Mouse (Mus musculus): ENCODE results near the gene Kcnk6. TPM values are rescaled to one million over a fixed set of nuclear protein-coding genes. Genes with fewer than 3 reads are reported as not detected.

The Kcnk6 gene
- polyA plus RNA-seq, 1 experiment from 2014 or later = 0.54 TPM

- H3K27ac ChIP-seq (replicated peaks) = no peak overlapping the region
- WGBS = 93% methylated on average over 3 of the region's 3 CpGs
- no peaks in the 10 kb centered on the region for H3K9me3 ChIP-seq (replicated peaks)
- H3K4me1 ChIP-seq = no peaks in the 10 kb centered on the region
- ATAC-seq (ENCODE audit: low FRiP score) = no peak
- H3K27me3 ChIP-seq (replicated peaks) = no peaks in the 10 kb centered on the region
- no peak overlapping the region for H3K9ac ChIP-seq (replicated peaks)
- H3K4me2 ChIP-seq = no peak overlapping the region
- no peaks in the 10 kb centered on the region for H3K36me3 ChIP-seq
- H3K4me3 ChIP-seq (replicated peaks) = no peak overlapping the region
Observed at GRCm38 (mm10) chr7:29263831-29264230, 31.5 kb upstream of the Kcnk6 start.

GRCm38 (mm10) chr7:29262151-29262550, 29.8 kb upstream of the Kcnk6 start:
- Histone ChIP-seq H3K4me2 (no peak overlapping the region), H3K9me3 (replicated peaks) (no peaks in the 10 kb centered on the region), H3K4me1 (no peaks in the 10 kb centered on the region), H3K9ac (replicated peaks) (no peak overlapping the region), H3K27ac (replicated peaks) (no peak overlapping the region), H3K4me3 (replicated peaks) (no peak overlapping the region), H3K27me3 (replicated peaks) (no peaks in the 10 kb centered on the region), H3K36me3 (peaks cover 8% of the 10 kb centered on the region; the same call in 1 of the 2 replicates)
- no peak for ATAC-seq (ENCODE audit: low FRiP score)
- 84% methylated on average over 6 of the region's 6 CpGs for WGBS

GRCm38 (mm10) chr7:29259781-29260730, 27.7 kb upstream of the Kcnk6 start:
- H3K9me3 ChIP-seq (replicated peaks) = no peaks in the 10 kb centered on the region
- no peak overlapping the region for H3K4me3 ChIP-seq (replicated peaks)
- no peak overlapping the region for H3K4me2 ChIP-seq
- H3K27me3 ChIP-seq (replicated peaks) = no peaks in the 10 kb centered on the region
- no peak overlapping the region for H3K27ac ChIP-seq (replicated peaks)
- H3K4me1 ChIP-seq = no peaks in the 10 kb centered on the region
- 72% methylated on average over 10 of the region's 10 CpGs for WGBS
- no peak overlapping the region for H3K9ac ChIP-seq (replicated peaks)
- peaks cover 8% of the 10 kb centered on the region; the same call in 1 of the 2 replicates for H3K36me3 ChIP-seq
- no peak for ATAC-seq (ENCODE audit: low FRiP score)

- H3K27me3 ChIP-seq (replicated peaks) = no peaks in the 10 kb centered on the region
- H3K36me3 ChIP-seq = peaks cover 8% of the 10 kb centered on the region; the same call in 1 of the 2 replicates
- no peak overlapping the region for H3K27ac ChIP-seq (replicated peaks)
- H3K4me3 ChIP-seq (replicated peaks) = no peak overlapping the region
- no peak overlapping the region for H3K4me2 ChIP-seq
- 96% methylated on average over 1 of the region's 1 CpGs for WGBS
- H3K4me1 ChIP-seq = no peaks in the 10 kb centered on the region
- H3K9ac ChIP-seq (replicated peaks) = no peak overlapping the region
- no peak for ATAC-seq (ENCODE audit: low FRiP score)
- H3K9me3 ChIP-seq (replicated peaks) = no peaks in the 10 kb centered on the region
Observed at GRCm38 (mm10) chr7:29257368-29257767, 25.1 kb upstream of the Kcnk6 start.

- Histone ChIP-seq H3K9me3 (replicated peaks) (no peaks in the 10 kb centered on the region), H3K27me3 (replicated peaks) (no peaks in the 10 kb centered on the region), H3K36me3 (peaks cover 8% of the 10 kb centered on the region; the same call in 1 of the 2 replicates), H3K4me1 (no peaks in the 10 kb centered on the region), H3K27ac (replicated peaks) (no peak overlapping the region), H3K9ac (replicated peaks) (no peak overlapping the region), H3K4me2 (no peak overlapping the region), H3K4me3 (replicated peaks) (no peak overlapping the region)
- no peak for ATAC-seq (ENCODE audit: low FRiP score)
- WGBS = 88% methylated on average over 4 of the region's 4 CpGs
Observed at GRCm38 (mm10) chr7:29255875-29256274, 23.6 kb upstream of the Kcnk6 start.

GRCm38 (mm10) chr7:29253842-29254241, 21.5 kb upstream of the Kcnk6 start:
- H3K4me1 ChIP-seq = no peaks in the 10 kb centered on the region
- no peak overlapping the region for H3K27ac ChIP-seq (replicated peaks)
- WGBS = 62% methylated on average over 5 of the region's 5 CpGs
- no peak overlapping the region for H3K4me3 ChIP-seq (replicated peaks)
- H3K4me2 ChIP-seq = no peak overlapping the region
- H3K27me3 ChIP-seq (replicated peaks) = peaks cover 6% of the 10 kb centered on the region
- no peak overlapping the region for H3K9ac ChIP-seq (replicated peaks)
- ATAC-seq (ENCODE audit: low FRiP score) = no peak
- H3K9me3 ChIP-seq (replicated peaks) = no peaks in the 10 kb centered on the region
- H3K36me3 ChIP-seq = peaks cover 8% of the 10 kb centered on the region; the same call in 1 of the 2 replicates

- H3K4me2 ChIP-seq = no peak overlapping the region
- H3K9ac ChIP-seq (replicated peaks) = no peak overlapping the region
- no peak overlapping the region for H3K4me3 ChIP-seq (replicated peaks)
- 93% methylated on average over 3 of the region's 3 CpGs for WGBS
- H3K27me3 ChIP-seq (replicated peaks) = peaks cover 28% of the 10 kb centered on the region
- no peak for ATAC-seq (ENCODE audit: low FRiP score)
- no peak overlapping the region for H3K27ac ChIP-seq (replicated peaks)
- H3K4me1 ChIP-seq = 0 out of 2 replicates have a peak, but pooled peaks cover 5% of the 10 kb centered on the region
- no peaks in the 10 kb centered on the region for H3K9me3 ChIP-seq (replicated peaks)
- H3K36me3 ChIP-seq = peaks cover 4% of the 10 kb centered on the region; the same call in 1 of the 2 replicates
Observed at GRCm38 (mm10) chr7:29251166-29251565, 18.9 kb upstream of the Kcnk6 start.

- Histone ChIP-seq H3K36me3 (peaks cover 23% of the 10 kb centered on the region), H3K9me3 (replicated peaks) (no peaks in the 10 kb centered on the region), H3K9ac (replicated peaks) (no peak within 1 kb of the TSS), H3K4me2 (peak within 1 kb of the TSS; percentile 38), H3K27ac (replicated peaks) (no peak within 1 kb of the TSS), H3K27me3 (replicated peaks) (peaks cover 28% of the 10 kb centered on the region), H3K4me3 (replicated peaks) (peak within 1 kb of the TSS; percentile 15), H3K4me1 (0 out of 2 replicates have a peak, but pooled peaks cover 5% of the 10 kb centered on the region)
- no peak for ATAC-seq (ENCODE audit: low FRiP score)
- 14% methylated on average over 20 of the region's 20 CpGs for WGBS
Observed at GRCm38 (mm10) chr7:29248261-29248841, 16.0 kb upstream of the Kcnk6 start, which contains the start of gene 2200002D01Rik. TSS of gene 2200002D01Rik (minus strand) at chr7:29248466.

GRCm38 (mm10) chr7:29247706-29248105, 15.4 kb upstream of the Kcnk6 start:
- Histone ChIP-seq H3K4me3 (replicated peaks) (peak overlapping the region; percentile 15), H3K4me1 (0 out of 2 replicates have a peak, but pooled peaks cover 5% of the 10 kb centered on the region), H3K27ac (replicated peaks) (no peak overlapping the region), H3K36me3 (peaks cover 23% of the 10 kb centered on the region), H3K9me3 (replicated peaks) (no peaks in the 10 kb centered on the region), H3K4me2 (peak overlapping the region; percentile 38), H3K9ac (replicated peaks) (no peak overlapping the region), H3K27me3 (replicated peaks) (peaks cover 28% of the 10 kb centered on the region)
- no peak for ATAC-seq (ENCODE audit: low FRiP score)
- WGBS = 15% methylated on average over 19 of the region's 19 CpGs

- Histone ChIP-seq H3K9ac (replicated peaks) (no peak overlapping the region), H3K4me1 (0 out of 2 replicates have a peak, but pooled peaks cover 5% of the 10 kb centered on the region), H3K27ac (replicated peaks) (no peak overlapping the region), H3K27me3 (replicated peaks) (peaks cover 28% of the 10 kb centered on the region), H3K4me2 (peak overlapping the region; percentile 38), H3K4me3 (replicated peaks) (peak overlapping the region; percentile 15; the same call in 1 of the 2 replicates), H3K9me3 (replicated peaks) (no peaks in the 10 kb centered on the region), H3K36me3 (peaks cover 23% of the 10 kb centered on the region)
- 28% methylated on average over 16 of the region's 16 CpGs for WGBS
- no peak for ATAC-seq (ENCODE audit: low FRiP score)
Observed at GRCm38 (mm10) chr7:29247314-29247700, 15.0 kb upstream of the Kcnk6 start.

- Histone ChIP-seq H3K27me3 (replicated peaks) (peaks cover 28% of the 10 kb centered on the region), H3K36me3 (peaks cover 23% of the 10 kb centered on the region)
- WGBS = 90% methylated on average over 21 of the region's 21 CpGs
Observed at GRCm38 (mm10) chr7:29246619-29247313, 14.5 kb upstream of the Kcnk6 start.

More at GRCm38 (mm10) chr7:29246619-29247313, 14.5 kb upstream of the Kcnk6 start:
- ATAC-seq (ENCODE audit: low FRiP score) = no peak
- no peak overlapping the region for H3K4me2 ChIP-seq
- no peak overlapping the region for H3K9ac ChIP-seq (replicated peaks)
- no peak overlapping the region for H3K4me3 ChIP-seq (replicated peaks)
- H3K9me3 ChIP-seq (replicated peaks) = no peaks in the 10 kb centered on the region
- H3K4me1 ChIP-seq = 0 out of 2 replicates have a peak, but pooled peaks cover 5% of the 10 kb centered on the region
- H3K27ac ChIP-seq (replicated peaks) = no peak overlapping the region
